Mouse (Mus musculus): ENCODE measurements around the gene Creb5. TPM values are rescaled to one million over a fixed set of nuclear protein-coding genes. Genes with fewer than 3 reads are reported as not detected.

The Creb5 gene
- polyA plus RNA-seq, 1 experiment from 2014 or later = 2.5 TPM

- Histone ChIP-seq H3K4me3 (ENCODE audit: low read depth, low read length) (no peak overlapping the region), H3K27ac (ENCODE audit: low read length) (no peak overlapping the region), H3K36me3 (ENCODE audit: control insufficient read depth, insufficient read depth, low read length) (no peaks in the 10 kb centered on the region), H3K4me1 (ENCODE audit: control insufficient read depth, insufficient read depth, low read length) (no peaks in the 10 kb centered on the region), H3K9ac (ENCODE audit: low read depth, low read length) (no peak overlapping the region), H3K27me3 (ENCODE audit: control insufficient read depth, insufficient read depth, low read depth, low read length) (no peaks in the 10 kb centered on the region), H3K9me3 (replicated peaks; ENCODE audit: control insufficient read depth, low read length, poor library complexity, severe bottlenecking) (no peaks in the 10 kb centered on the region), H3K4me2 (ENCODE audit: low read length) (no peak overlapping the region)
- no peak for ATAC-seq
- 94% methylated on average over 11 of the region's 11 CpGs for WGBS
Observed at GRCm38 (mm10) chr6:53445862-53446460, 158.9 kb downstream of the Creb5 start.

- no peaks in the 10 kb centered on the region for H3K9me3 ChIP-seq (replicated peaks; ENCODE audit: control insufficient read depth, low read length, poor library complexity, severe bottlenecking)
- no peaks in the 10 kb centered on the region for H3K4me1 ChIP-seq (ENCODE audit: control insufficient read depth, insufficient read depth, low read length)
- no peak overlapping the region for H3K4me2 ChIP-seq (ENCODE audit: low read length)
- H3K4me3 ChIP-seq (ENCODE audit: low read depth, low read length) = no peak overlapping the region
- 95% methylated on average over 9 of the region's 9 CpGs for WGBS
- H3K27ac ChIP-seq (ENCODE audit: low read length) = no peak overlapping the region
- no peak for ATAC-seq
- no peaks in the 10 kb centered on the region for H3K27me3 ChIP-seq (ENCODE audit: control insufficient read depth, insufficient read depth, low read depth, low read length)
- H3K9ac ChIP-seq (ENCODE audit: low read depth, low read length) = no peak overlapping the region
- no peaks in the 10 kb centered on the region for H3K36me3 ChIP-seq (ENCODE audit: control insufficient read depth, insufficient read depth, low read length)
Observed at GRCm38 (mm10) chr6:53447479-53447878, 160.4 kb downstream of the Creb5 start.

GRCm38 (mm10) chr6:53448317-53448870 is 161.3 kb downstream of the Creb5 start:
- Histone ChIP-seq H3K4me2 (ENCODE audit: low read length) (no peak overlapping the region), H3K36me3 (ENCODE audit: control insufficient read depth, insufficient read depth, low read length) (no peaks in the 10 kb centered on the region), H3K9ac (ENCODE audit: low read depth, low read length) (no peak overlapping the region), H3K9me3 (replicated peaks; ENCODE audit: control insufficient read depth, low read length, poor library complexity, severe bottlenecking) (no peaks in the 10 kb centered on the region), H3K27ac (ENCODE audit: low read length) (no peak overlapping the region), H3K27me3 (ENCODE audit: control insufficient read depth, insufficient read depth, low read depth, low read length) (no peaks in the 10 kb centered on the region), H3K4me3 (ENCODE audit: low read depth, low read length) (no peak overlapping the region), H3K4me1 (ENCODE audit: control insufficient read depth, insufficient read depth, low read length) (no peaks in the 10 kb centered on the region)
- ATAC-seq = no peak
- 89% methylated on average over 9 of the region's 9 CpGs for WGBS

GRCm38 (mm10) chr6:53449437-53450173 is 162.5 kb downstream of the Creb5 start:
- no peak overlapping the region for H3K4me3 ChIP-seq (ENCODE audit: low read depth, low read length)
- H3K27ac ChIP-seq (ENCODE audit: low read length) = no peak overlapping the region
- no peak overlapping the region for H3K9ac ChIP-seq (ENCODE audit: low read depth, low read length)
- H3K4me1 ChIP-seq (ENCODE audit: control insufficient read depth, insufficient read depth, low read length) = no peaks in the 10 kb centered on the region
- 65% methylated on average over 9 of the region's 9 CpGs for WGBS
- H3K36me3 ChIP-seq (ENCODE audit: control insufficient read depth, insufficient read depth, low read length) = no peaks in the 10 kb centered on the region
- no peaks in the 10 kb centered on the region for H3K27me3 ChIP-seq (ENCODE audit: control insufficient read depth, insufficient read depth, low read depth, low read length)
- ATAC-seq = no peak
- H3K4me2 ChIP-seq (ENCODE audit: low read length) = no peak overlapping the region
- H3K9me3 ChIP-seq (replicated peaks; ENCODE audit: control insufficient read depth, low read length, poor library complexity, severe bottlenecking) = no peaks in the 10 kb centered on the region

- no peaks in the 10 kb centered on the region for H3K36me3 ChIP-seq (ENCODE audit: control insufficient read depth, insufficient read depth, low read length)
- no peak overlapping the region for H3K9ac ChIP-seq (ENCODE audit: low read depth, low read length)
- H3K4me2 ChIP-seq (ENCODE audit: low read length) = no peak overlapping the region
- H3K27me3 ChIP-seq (ENCODE audit: control insufficient read depth, insufficient read depth, low read depth, low read length) = no peaks in the 10 kb centered on the region
- ATAC-seq = no peak
- no peaks in the 10 kb centered on the region for H3K9me3 ChIP-seq (replicated peaks; ENCODE audit: control insufficient read depth, low read length, poor library complexity, severe bottlenecking)
- no peak overlapping the region for H3K4me3 ChIP-seq (ENCODE audit: low read depth, low read length)
- WGBS = 83% methylated on average over 3 of the region's 3 CpGs
- H3K27ac ChIP-seq (ENCODE audit: low read length) = no peak overlapping the region
- H3K4me1 ChIP-seq (ENCODE audit: control insufficient read depth, insufficient read depth, low read length) = no peaks in the 10 kb centered on the region
Observed at GRCm38 (mm10) chr6:53450494-53450893, 163.4 kb downstream of the Creb5 start.

- ATAC-seq = no peak
- H3K9me3 ChIP-seq (replicated peaks; ENCODE audit: control insufficient read depth, low read length, poor library complexity, severe bottlenecking) = no peaks in the 10 kb centered on the region
- no peaks in the 10 kb centered on the region for H3K36me3 ChIP-seq (ENCODE audit: control insufficient read depth, insufficient read depth, low read length)
- no peak overlapping the region for H3K4me2 ChIP-seq (ENCODE audit: low read length)
- H3K27me3 ChIP-seq (ENCODE audit: control insufficient read depth, insufficient read depth, low read depth, low read length) = no peaks in the 10 kb centered on the region
- H3K4me1 ChIP-seq (ENCODE audit: control insufficient read depth, insufficient read depth, low read length) = no peaks in the 10 kb centered on the region
- no peak overlapping the region for H3K27ac ChIP-seq (ENCODE audit: low read length)
- H3K9ac ChIP-seq (ENCODE audit: low read depth, low read length) = no peak overlapping the region
- no peak overlapping the region for H3K4me3 ChIP-seq (ENCODE audit: low read depth, low read length)
- WGBS = 60% methylated on average over 6 of the region's 6 CpGs
Observed at GRCm38 (mm10) chr6:53452240-53452639, 165.2 kb downstream of the Creb5 start.

DNA sequence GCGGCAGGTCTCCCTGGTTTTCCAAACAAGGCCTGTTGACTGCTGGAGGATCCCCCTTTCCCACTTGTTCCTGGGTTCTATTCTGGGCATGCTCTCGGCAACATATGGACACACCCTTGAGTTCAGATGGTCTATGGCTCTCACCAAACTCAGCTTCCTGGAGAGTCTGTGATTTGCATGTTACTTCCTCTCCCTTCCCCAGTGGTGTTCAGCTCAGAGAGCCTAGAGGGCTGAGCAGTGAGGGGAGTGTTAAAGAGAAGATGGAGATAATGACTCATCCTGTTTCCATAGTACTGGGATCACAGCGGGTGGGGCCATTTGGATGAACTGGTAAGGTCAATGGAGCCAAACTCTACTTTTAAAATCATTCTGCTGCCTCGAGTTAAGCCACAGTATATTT is 168.4 kb downstream of the Creb5 start:
- Histone ChIP-seq H3K4me2 (ENCODE audit: low read length) (no peak overlapping the region), H3K27ac (ENCODE audit: low read length) (no peak overlapping the region), H3K9me3 (replicated peaks; ENCODE audit: control insufficient read depth, low read length, poor library complexity, severe bottlenecking) (no peaks in the 10 kb centered on the region), H3K4me1 (ENCODE audit: control insufficient read depth, insufficient read depth, low read length) (peaks cover 2% of the 10 kb centered on the region; the same call in 1 of the 2 replicates), H3K27me3 (ENCODE audit: control insufficient read depth, insufficient read depth, low read depth, low read length) (no peaks in the 10 kb centered on the region), H3K4me3 (ENCODE audit: low read depth, low read length) (no peak overlapping the region), H3K36me3 (ENCODE audit: control insufficient read depth, insufficient read depth, low read length) (no peaks in the 10 kb centered on the region), H3K9ac (ENCODE audit: low read depth, low read length) (no peak overlapping the region)
- 75% methylated on average over 4 of the region's 4 CpGs for WGBS
- no peak for ATAC-seq

DNA sequence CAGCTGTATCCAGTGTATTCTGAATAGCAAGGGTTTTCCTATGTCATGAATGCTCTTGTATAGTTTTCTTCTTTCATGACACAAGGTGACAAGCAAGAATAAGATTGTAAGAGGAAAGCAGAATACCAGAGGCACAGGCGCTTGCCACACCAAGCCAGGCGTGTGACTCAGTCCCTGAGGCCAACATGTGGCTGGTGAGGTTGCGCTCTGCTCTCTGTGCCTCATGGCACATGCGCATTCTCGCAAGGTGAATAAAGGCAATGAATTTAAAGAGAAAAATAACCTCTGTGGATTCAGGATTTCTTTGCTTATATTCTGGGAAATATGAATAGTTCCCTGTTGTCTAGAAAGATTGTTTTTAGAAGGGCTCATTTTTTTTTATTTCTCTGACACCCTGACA is 169.0 kb downstream of the Creb5 start:
- Histone ChIP-seq H3K27me3 (ENCODE audit: control insufficient read depth, insufficient read depth, low read depth, low read length) (no peaks in the 10 kb centered on the region), H3K9ac (ENCODE audit: low read depth, low read length) (no peak overlapping the region), H3K4me3 (ENCODE audit: low read depth, low read length) (no peak overlapping the region), H3K27ac (ENCODE audit: low read length) (no peak overlapping the region), H3K4me2 (ENCODE audit: low read length) (no peak overlapping the region), H3K36me3 (ENCODE audit: control insufficient read depth, insufficient read depth, low read length) (no peaks in the 10 kb centered on the region), H3K4me1 (ENCODE audit: control insufficient read depth, insufficient read depth, low read length) (peaks cover 2% of the 10 kb centered on the region; the same call in 1 of the 2 replicates), H3K9me3 (replicated peaks; ENCODE audit: control insufficient read depth, low read length, poor library complexity, severe bottlenecking) (no peaks in the 10 kb centered on the region)
- WGBS = 86% methylated on average over 5 of the region's 5 CpGs
- ATAC-seq = no peak

Measured in midbrain, embryonic 16.5 days (tissue).